Mouse (Mus musculus) lung, adult 2 months (tissue): ENCODE measurements around the gene Itgam.

Experiments
- CTCF ChIP-seq: fragments of 200-500 bp; IDR thresholded peaks from 2 replicates; pipeline ENCODE4 v1.5.1; 2011; ENCODE audit warnings: mild to moderate bottlenecking, low read length, control low read depth; ENCODE audit not compliant: insufficient read depth
- POLR2A ChIP-seq: fragments of 200-500 bp; IDR thresholded peaks from 2 replicates; pipeline ENCODE4 v1.6.1; 2011; ENCODE audit warnings: low read depth, mild to moderate bottlenecking, control low read depth, low read length, borderline replicate concordance; ENCODE audit errors: extremely low read depth

GRCm38 (mm10) chr7:128133596-128133995 lies 71.2 kb downstream of the Itgam start:
- TF ChIP-seq CTCF (no peak), POLR2A (no peak)
